Mouse (Mus musculus) testis, adult 2 months (tissue): ENCODE data around the gene Abcg2. TPM values are rescaled to one million over a fixed set of nuclear protein-coding genes. Genes with fewer than 3 reads are reported as not detected.

Experiments used
- H3K27ac ChIP-seq: fragments of 200-500 bp; 2 replicates; pipeline ENCODE4 v1.5.1; 2012; ENCODE audit warnings: low read depth, low read length; ENCODE audit not compliant: control insufficient read depth, insufficient read depth
- H3K27me3 ChIP-seq: fragments of 200-500 bp; 2 replicates; pipeline ENCODE4 v1.6.1; 2012; ENCODE audit warnings: mild to moderate bottlenecking, low read length, moderate library complexity; ENCODE audit not compliant: control insufficient read depth, insufficient read depth
- H3K36me3 ChIP-seq: fragments of 200-500 bp; 2 replicates; pipeline ENCODE4 v1.6.1; 2012; ENCODE audit warnings: mild to moderate bottlenecking, low read length; ENCODE audit not compliant: control insufficient read depth, insufficient read depth
- H3K4me1 ChIP-seq: fragments of 200-500 bp; 2 replicates; pipeline ENCODE4 v1.6.1; 2012; ENCODE audit warnings: low read length; ENCODE audit not compliant: control insufficient read depth, insufficient read depth
- H3K4me3 ChIP-seq: fragments of 200-500 bp; 2 replicates; pipeline ENCODE4 v1.5.1; 2012; ENCODE audit warnings: low read depth, mild to moderate bottlenecking, low read length, moderate library complexity, mixed read lengths; ENCODE audit not compliant: control insufficient read depth
- CTCF ChIP-seq: fragments of 200-500 bp; IDR thresholded peaks from 2 replicates; pipeline ENCODE4 v1.5.1; 2012; ENCODE audit warnings: low read depth, mild to moderate bottlenecking, inconsistent platforms, low read length, moderate library complexity; ENCODE audit not compliant: control insufficient read depth, insufficient read depth, insufficient replicate concordance
- POLR2A ChIP-seq: fragments of 200-500 bp; IDR thresholded peaks from 2 replicates; pipeline ENCODE4 v1.6.1; 2012; ENCODE audit warnings: low read depth, mild to moderate bottlenecking, inconsistent platforms, low read length, moderate library complexity; ENCODE audit not compliant: control insufficient read depth
- polyA plus RNA-seq: library from polyadenylated mRNA; depleted of rRNA; stranded (reverse); fragments of >200 nt; gene quantifications from 2 replicates; pipeline ENCODE4 v1.2.3, GENCODE M21; 2012

Abcg2 gene
- polyA plus RNA-seq, 1 experiment: 20.5 TPM

DNA sequence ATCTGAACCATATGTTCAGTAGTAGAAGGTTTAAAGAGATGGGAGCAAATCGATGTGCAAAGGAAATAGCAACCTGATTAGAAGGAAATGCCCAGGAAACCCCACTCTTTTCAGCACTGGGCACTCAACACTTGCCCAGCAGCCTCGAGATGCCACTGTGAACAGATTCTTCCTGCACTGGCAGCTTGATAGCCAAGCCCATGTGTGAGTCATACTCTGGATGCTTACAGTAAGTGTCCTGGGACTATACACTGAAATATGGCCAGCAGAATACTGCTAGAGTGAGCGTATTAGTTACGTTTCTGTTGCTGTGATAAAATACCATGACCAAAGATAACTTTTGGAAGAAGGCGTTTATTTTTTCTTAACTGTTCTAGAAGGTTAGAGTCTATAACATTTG lies 39.8 kb downstream of the Abcg2 start:
- no peak overlapping the region for H3K4me3 ChIP-seq
- H3K4me1 ChIP-seq: no peaks in the 10 kb centered on the region
- H3K27ac ChIP-seq: no peak overlapping the region
- H3K27me3 ChIP-seq: no peaks in the 10 kb centered on the region
- TF ChIP-seq POLR2A: no peak
- no peak for TF ChIP-seq CTCF
- no peaks in the 10 kb centered on the region for H3K36me3 ChIP-seq

DNA sequence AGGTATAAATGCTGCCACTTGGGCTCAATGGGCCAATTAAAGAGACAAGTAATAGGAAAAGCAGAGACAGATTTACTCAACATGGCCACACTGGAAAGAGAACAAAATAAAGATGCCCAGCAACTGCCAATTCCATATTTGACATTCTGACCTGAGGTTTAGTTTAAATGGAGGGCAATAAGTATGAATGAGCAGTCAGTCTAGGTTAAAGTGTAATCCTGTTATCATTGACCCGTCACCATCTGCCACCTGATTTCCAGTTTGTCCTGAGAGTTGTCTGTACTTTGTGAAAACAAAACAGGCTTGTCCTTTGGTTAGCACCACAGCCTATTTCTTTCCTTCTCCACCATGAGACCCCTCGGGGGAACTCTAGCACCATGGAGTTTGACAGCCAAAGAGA lies 44.9 kb downstream of the Abcg2 start:
- TF ChIP-seq CTCF: no peak
- TF ChIP-seq POLR2A: no peak
- H3K27me3 ChIP-seq: no peaks in the 10 kb centered on the region
- H3K27ac ChIP-seq: no peak overlapping the region
- no peak overlapping the region for H3K4me3 ChIP-seq
- no peaks in the 10 kb centered on the region for H3K4me1 ChIP-seq
- no peaks in the 10 kb centered on the region for H3K36me3 ChIP-seq

DNA sequence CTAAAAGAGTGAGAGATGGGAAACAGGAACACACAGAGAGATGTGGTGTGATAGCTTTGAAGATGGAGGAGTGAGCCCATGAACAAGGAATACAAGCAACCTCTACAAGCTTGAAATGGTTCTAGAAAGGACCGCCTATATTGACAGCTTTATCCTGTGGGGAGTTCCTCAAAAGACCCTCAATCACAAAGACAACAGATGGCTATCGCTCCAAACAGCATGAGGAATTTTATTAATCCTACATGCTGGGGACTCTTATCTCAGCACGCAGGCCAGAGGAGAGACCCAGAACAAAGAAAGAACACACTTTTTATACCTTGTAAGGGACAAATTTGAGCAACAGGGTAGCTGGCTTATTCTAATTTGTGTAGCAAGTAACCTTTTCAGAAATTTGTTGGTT lies 48.1 kb downstream of the Abcg2 start:
- Histone ChIP-seq H3K4me1 (no peaks in the 10 kb centered on the region), H3K36me3 (no peaks in the 10 kb centered on the region), H3K27me3 (no peaks in the 10 kb centered on the region), H3K27ac (no peak overlapping the region), H3K4me3 (no peak overlapping the region)
- TF ChIP-seq CTCF (no peak), POLR2A (no peak)

DNA sequence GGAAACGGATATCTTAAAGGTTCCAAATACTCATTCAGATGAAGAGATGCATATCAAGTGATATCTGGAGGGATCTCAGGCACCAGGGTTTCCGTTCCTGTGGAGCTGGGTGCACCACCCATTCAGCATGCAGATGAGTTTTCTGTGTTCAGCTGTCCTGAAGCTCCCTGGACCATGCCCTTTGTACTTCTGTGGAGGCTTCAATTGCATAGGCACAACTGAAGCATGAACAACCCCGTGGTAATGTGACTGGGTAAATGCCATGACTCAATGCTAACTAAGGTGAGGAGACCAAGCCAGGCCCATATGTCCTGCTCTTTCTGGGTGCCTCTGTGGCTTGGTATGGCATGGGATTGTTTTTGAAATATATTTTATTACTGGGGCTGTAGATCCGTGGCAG lies 49.4 kb downstream of the Abcg2 start:
- Histone ChIP-seq H3K4me1 (no peaks in the 10 kb centered on the region), H3K36me3 (no peaks in the 10 kb centered on the region), H3K4me3 (no peak overlapping the region), H3K27me3 (no peaks in the 10 kb centered on the region), H3K27ac (no peak overlapping the region)
- TF ChIP-seq POLR2A (no peak), CTCF (no peak)

DNA sequence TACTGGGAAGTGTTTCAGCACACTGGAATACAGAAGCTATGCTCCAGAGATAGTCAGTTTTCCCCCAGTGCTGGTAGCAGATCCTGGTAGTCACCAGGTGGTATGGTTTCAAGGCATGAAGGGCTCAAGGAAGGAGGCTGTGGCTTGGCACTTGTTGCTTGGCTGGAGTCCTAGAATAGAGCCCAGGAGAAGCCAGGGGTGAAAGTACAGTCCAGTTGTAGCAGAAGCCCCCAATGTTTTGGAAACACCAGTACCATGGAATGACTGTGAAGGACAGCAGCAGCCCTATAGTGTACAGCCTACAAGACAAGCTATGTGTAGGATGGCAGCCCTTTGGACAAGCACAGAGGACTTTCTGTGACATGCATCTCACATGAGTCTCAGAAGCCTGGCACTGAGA lies 54.2 kb downstream of the Abcg2 start:
- Histone ChIP-seq H3K27me3 (no peaks in the 10 kb centered on the region), H3K4me3 (no peak overlapping the region), H3K36me3 (no peaks in the 10 kb centered on the region), H3K27ac (no peak overlapping the region), H3K4me1 (peaks cover 4% of the 10 kb centered on the region; the same call in 1 of the 2 replicates)
- TF ChIP-seq POLR2A: no peak
- no peak for TF ChIP-seq CTCF

DNA sequence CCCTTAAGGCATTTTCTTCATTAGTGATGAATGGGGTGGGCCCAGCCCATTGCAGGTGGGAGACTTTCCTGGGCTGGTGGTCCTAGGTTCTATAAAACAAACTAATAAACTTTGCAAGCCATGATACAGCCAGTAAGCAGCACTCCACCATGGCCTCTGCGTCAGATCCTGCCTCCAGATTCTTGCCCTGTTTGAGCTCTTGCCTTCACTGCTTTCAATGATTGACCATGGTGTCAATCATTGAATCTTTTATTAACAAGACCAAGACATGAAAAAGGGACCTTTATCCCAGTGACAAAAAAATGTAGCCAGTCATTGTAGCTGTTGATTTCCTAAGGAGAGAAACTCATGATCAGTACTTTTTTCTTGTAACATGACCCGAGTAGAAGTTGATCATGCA lies 55.1 kb downstream of the Abcg2 start:
- Histone ChIP-seq H3K27me3 (no peaks in the 10 kb centered on the region), H3K4me3 (no peak overlapping the region), H3K36me3 (no peaks in the 10 kb centered on the region), H3K27ac (no peak overlapping the region), H3K4me1 (peaks cover 4% of the 10 kb centered on the region; the same call in 1 of the 2 replicates)
- TF ChIP-seq POLR2A (no peak), CTCF (no peak)

DNA sequence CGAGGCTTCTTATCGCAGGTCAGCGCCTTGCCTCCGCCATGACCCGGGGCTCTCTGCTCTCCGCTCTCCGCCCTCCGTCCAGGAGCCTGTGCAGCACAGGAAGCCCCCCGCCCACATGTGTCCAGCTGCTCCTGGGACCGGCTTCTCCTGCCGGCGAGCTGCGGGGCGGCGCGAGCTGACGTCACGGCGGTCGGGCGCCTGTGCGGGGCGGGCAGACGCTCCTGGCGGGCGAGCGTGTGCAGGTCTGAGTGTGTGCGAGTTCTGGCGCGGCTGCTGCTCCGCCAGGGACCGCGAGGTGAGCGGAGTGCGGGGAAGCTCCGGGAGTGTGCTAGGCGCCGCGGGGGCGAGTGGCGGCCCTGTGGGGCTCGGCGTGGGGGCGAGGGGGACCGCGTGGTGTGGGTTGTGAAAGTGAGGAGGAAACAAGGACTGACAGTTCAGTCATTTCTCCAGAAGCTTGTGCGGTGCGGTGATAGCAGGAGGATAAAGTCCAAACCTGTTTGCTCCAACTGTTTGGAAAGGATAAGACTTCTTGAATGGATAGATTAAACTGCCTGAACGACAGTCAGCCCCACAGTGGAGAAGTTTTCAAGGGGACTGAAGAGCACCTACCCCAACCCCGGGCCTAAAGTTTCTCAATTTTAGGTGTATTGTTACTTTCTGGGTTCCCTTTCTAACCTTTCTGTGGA lies 56.2 kb downstream of the Abcg2 start:
- no peaks in the 10 kb centered on the region for H3K36me3 ChIP-seq
- TF ChIP-seq CTCF: no peak
- TF ChIP-seq POLR2A: peak; percentile 26; the same call in 1 of the 2 replicates
- H3K27ac ChIP-seq: 0 out of 2 replicates have a peak overlapping the region, but pooled peaks have one; percentile 5
- peaks cover 4% of the 10 kb centered on the region; the same call in 1 of the 2 replicates for H3K4me1 ChIP-seq
- H3K27me3 ChIP-seq: no peaks in the 10 kb centered on the region
- peak overlapping the region; percentile 53 for H3K4me3 ChIP-seq

DNA sequence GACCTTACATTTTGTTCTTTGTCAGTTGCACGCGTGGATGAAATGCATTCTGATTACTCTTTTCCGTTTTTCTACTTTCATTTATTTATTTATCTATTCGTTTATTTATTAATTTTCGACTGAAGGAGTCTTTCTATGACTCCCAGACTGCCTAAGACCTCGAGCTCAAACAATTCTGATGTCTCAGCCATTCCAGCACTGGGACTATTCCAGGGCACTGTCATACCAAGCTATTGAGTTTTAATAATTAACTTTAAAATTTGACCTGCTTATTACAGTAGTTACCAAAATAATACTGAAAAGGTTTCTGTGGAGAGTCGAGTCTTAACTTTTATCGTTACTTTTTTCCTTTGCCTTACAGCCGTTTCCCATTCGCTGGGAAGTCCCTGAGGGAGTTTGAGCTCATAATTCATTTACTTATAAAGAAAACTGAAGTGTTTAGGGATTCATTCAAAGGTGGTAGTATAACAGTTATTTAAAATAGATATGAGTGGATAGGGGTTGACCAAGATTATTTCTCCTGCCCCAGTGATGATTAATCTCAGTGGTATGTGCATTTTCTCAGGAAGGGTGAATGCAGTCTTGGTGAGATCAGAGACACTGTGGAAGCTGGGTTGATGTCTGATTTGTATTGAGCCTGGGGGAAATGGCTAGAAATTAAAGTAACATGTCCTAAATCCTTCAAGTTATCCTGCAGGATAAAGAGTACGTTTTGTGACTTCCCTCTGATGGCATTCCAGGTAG lies 56.9 kb downstream of the Abcg2 start:
- no peak for TF ChIP-seq POLR2A
- no peak for TF ChIP-seq CTCF

More for the DNA sequence above, 56.9 kb downstream of the Abcg2 start:
- Histone ChIP-seq H3K27ac (no peak overlapping the region), H3K4me1 (peaks cover 4% of the 10 kb centered on the region; the same call in 1 of the 2 replicates), H3K4me3 (no peak overlapping the region), H3K27me3 (no peaks in the 10 kb centered on the region), H3K36me3 (no peaks in the 10 kb centered on the region)
